Mouse (Mus musculus): Measurements from ENCODE around the gene Ctsa. TPM values are rescaled to one million over a fixed set of nuclear protein-coding genes. Genes with fewer than 3 reads are reported as not detected.

Gene Ctsa
- total RNA-seq (2023), result 133 TPM

GRCm38 (mm10) chr2:164832748-164833301 is at the start of gene Ctsa:
Gene Ctsa (plus strand): TSS chr2:164832873.

DNA sequence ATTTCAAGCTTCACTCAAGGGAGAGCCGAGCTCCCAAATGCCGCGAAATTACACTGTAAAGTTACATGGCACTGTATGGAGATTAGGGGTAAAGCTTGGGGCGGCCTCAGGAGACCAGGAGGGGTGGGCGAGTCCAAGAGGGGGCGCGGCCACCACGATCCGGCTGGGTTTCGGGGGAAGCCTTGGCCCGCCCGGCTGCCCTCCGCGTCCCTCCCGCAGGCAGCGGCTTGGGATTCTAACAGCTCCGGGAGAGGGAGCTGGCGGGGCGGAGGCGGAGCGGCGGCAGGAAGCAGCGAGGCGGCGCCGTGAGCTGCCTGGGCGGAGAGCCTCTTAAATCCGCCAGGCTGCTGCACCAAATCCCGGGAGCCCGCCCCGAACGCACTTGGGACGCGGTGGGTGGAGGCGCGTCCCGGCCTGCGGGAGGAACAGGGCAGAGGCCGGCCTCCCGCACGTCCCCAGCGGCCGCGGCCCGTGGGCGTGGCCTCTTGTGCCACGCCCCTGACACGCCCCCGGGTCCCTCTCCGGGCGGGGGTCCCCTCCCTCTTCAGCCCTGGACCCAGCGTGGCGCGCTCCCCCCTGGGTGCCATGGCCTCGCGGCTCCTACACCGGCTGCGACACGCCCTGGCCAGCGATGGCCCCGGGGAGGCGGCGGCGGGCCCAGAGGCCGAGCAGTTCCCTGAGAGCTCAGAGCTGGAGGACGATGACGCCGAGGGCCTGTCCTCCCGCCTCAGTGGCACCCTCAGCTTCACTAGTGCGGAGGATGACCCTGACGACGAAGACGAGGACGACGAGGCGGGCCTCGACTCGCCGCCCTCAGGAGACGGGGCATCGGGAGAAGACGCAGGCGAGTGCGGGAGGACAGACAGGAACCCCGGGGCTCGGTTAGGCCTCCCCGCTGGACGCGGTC is 46.9 kb upstream of the Ctsa start, which contains the start of gene Snx21:
TSS of gene Snx21 (plus strand) at position 343 of the 907 bp plus-strand sequence.

GRCm38 (mm10) chr2:164804533-164805331 is 27.9 kb upstream of the Ctsa start, which contains the start of the genes Acot8 and Zswim3:
Gene Acot8 (minus strand): TSS chr2:164804882.
Gene Zswim3 (plus strand): TSS chr2:164805098.

DNA sequence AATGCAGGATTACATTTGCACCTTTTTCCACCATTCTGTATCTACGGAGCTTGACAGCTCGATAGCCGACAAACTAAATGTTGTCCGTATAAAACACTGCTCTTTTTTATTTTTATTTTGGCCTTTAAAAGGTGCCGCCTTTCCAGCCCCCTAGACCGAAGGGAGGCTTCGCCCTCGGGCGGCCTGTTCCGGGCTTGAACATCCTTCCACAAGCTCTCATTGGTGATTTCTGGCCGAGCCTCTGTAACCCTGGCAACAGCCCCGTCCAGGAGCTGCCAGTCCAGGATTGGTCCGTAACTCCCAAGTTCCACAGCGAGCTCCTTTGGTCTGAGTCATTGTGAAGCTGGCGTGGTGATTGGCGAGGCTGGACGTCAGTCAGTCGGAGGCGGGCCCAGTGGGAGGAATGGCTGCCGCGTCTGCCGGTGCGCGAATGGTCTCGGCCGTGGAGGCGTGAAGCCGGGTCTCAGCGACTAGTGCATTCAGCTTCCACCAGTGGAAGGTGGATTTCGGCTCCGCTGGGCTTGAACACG is 10.0 kb upstream of the Ctsa start, which contains the start of gene Zswim1:
TSS of gene Zswim1 (plus strand) at position 51 of the 530 bp plus-strand sequence.

GRCm38 (mm10) chr2:164828437-164828836 is 4.2 kb upstream of the Ctsa start, which contains the start of gene Spata25:
Gene Spata25 (minus strand): TSS chr2:164828537.

GRCm38 (mm10) chr2:164833314-164833959 is 764 bp downstream of the Ctsa start, which contains the start of gene Neurl2:
Gene Neurl2 (minus strand): TSS chr2:164833456.

GRCm38 (mm10) chr2:164857101-164857821 is 24.6 kb downstream of the Ctsa start, which contains the start of gene Pltp:
Gene Pltp (minus strand): TSS chr2:164857711.

GRCm38 (mm10) chr2:164879228-164879567 is 46.5 kb downstream of the Ctsa start, which contains the start of gene Pcif1:
Gene Pcif1 (plus strand): TSS chr2:164879304.

Other genes starting within 250 kb of the Ctsa start
- gene Wfdc6a, start 247.4 kb upstream of the Ctsa start, total RNA-seq (2023), result not detected
- gene Eppin, start 239.3 kb upstream of the Ctsa start, total RNA-seq (2023), result not detected
- gene Wfdc6b, start 219.4 kb upstream of the Ctsa start, total RNA-seq (2023), result not detected
- not detected for gene Wfdc8, start 219.2 kb upstream of the Ctsa start, total RNA-seq (2023)
- not detected for gene Wfdc16, start 194.1 kb upstream of the Ctsa start, total RNA-seq (2023)
- gene Wfdc10, start 176.8 kb upstream of the Ctsa start, total RNA-seq (2023), result not detected
- not detected for gene Wfdc9, start 176.3 kb upstream of the Ctsa start, total RNA-seq (2023)
- gene Wfdc11, start 158.8 kb upstream of the Ctsa start, total RNA-seq (2023), result not detected
- gene Wfdc13, start 147.8 kb upstream of the Ctsa start, total RNA-seq (2023), result not detected
- gene Spint4, start 134.4 kb upstream of the Ctsa start, total RNA-seq (2023), result not detected
- not detected for gene Spint5, start 117.6 kb upstream of the Ctsa start, total RNA-seq (2023)
- not detected for gene Wfdc3, start 86.9 kb upstream of the Ctsa start, total RNA-seq (2023)
- gene Dnttip1, start 86.9 kb upstream of the Ctsa start, total RNA-seq (2023), result 43.0 TPM
- not detected for gene Ube2c, start 63.0 kb upstream of the Ctsa start, total RNA-seq (2023)
- not detected for gene Tnnc2, start 52.9 kb upstream of the Ctsa start, total RNA-seq (2023)
- gene Snx21, start 47.0 kb upstream of the Ctsa start, total RNA-seq (2023), result 0.70 TPM
- gene Acot8, start 28.0 kb upstream of the Ctsa start, total RNA-seq (2023), result 60.3 TPM
- 3.5 TPM for gene Zswim3, start 27.8 kb upstream of the Ctsa start, total RNA-seq (2023)
- 7.7 TPM for gene Zswim1, start 10.2 kb upstream of the Ctsa start, total RNA-seq (2023)
- not detected for gene Spata25, start 4.3 kb upstream of the Ctsa start, total RNA-seq (2023)
- gene Neurl2, start 583 bp downstream of the Ctsa start, total RNA-seq (2023), result 1.7 TPM
- gene Pltp, start 24.8 kb downstream of the Ctsa start, total RNA-seq (2023), result 5.5 TPM
- gene Pcif1, start 46.4 kb downstream of the Ctsa start, total RNA-seq (2023), result 117 TPM
- 54.1 TPM for gene Zfp335, start 78.9 kb downstream of the Ctsa start, total RNA-seq (2023)
- 1.3 TPM for gene Mmp9, start 107.9 kb downstream of the Ctsa start, total RNA-seq (2023)
- 0.46 TPM for gene Slc12a5, start 127.9 kb downstream of the Ctsa start, total RNA-seq (2023)
- gene Ncoa5, start 202.0 kb downstream of the Ctsa start, total RNA-seq (2023), result 44.8 TPM
- 11.4 TPM for gene Cd40, start 222.8 kb downstream of the Ctsa start, total RNA-seq (2023)

All from CD8-positive naive resting alpha-beta T cell, adult 57 days (primary cell).